Mouse (Mus musculus): ENCODE data around the gene Ankfy1.

Gene Ankfy1

DNA sequence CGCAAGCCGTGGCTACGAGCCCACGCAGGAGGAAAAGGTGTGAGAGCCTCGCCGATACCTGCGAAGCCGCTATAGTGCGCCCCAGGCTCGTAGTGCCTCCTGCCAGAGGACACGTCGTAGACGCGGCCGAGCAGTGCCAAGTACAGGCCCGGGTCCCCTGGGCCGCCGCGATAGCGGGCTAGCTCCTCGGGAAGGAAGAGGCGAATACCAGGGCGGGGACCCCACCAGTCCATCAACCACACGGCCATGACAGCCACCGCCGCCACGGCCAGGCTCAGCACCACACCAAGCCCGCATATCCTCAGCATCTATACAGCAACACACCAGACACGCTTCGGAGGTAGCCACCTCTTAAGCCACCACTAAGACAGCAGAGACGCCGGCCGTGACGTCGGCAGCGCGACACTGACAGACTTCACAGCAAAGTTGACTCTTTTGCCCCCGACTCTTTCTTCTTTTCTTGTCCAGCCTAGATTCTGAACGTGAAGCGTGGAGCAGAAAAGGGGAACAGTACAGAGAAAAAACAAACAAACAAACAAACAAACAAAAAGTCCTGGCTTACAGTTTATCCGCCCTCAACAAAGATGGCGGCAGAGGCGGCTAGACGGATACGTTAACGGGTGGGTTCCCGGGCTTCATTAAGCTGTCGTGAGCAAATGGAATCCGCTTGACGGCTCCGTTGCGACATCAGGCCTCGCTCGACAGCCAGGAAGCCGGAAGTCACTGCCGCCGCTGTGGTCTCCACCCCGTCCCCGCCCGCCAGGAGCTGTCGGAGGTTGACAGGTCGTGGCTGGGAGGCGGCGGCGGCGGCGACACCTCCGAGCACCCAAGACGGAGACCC lies 105.9 kb downstream of the Ankfy1 start, which contains the start of the genes Cyb5d2 and Zzef1:
TSS of gene Cyb5d2 (minus strand) at position 688 of the 841 bp plus-strand sequence.
TSS of gene Zzef1 (plus strand) at position 772 of the 841 bp plus-strand sequence.
- DNase-seq (ENCODE audit: low spot score in 2 of 2) = peak; percentile 96 to 97

- DNase-seq (ENCODE audit: low spot score in 2 of 2) = no peak
Observed at GRCm38 (mm10) chr11:72796296-72796687, 106.5 kb downstream of the Ankfy1 start.

DNA sequence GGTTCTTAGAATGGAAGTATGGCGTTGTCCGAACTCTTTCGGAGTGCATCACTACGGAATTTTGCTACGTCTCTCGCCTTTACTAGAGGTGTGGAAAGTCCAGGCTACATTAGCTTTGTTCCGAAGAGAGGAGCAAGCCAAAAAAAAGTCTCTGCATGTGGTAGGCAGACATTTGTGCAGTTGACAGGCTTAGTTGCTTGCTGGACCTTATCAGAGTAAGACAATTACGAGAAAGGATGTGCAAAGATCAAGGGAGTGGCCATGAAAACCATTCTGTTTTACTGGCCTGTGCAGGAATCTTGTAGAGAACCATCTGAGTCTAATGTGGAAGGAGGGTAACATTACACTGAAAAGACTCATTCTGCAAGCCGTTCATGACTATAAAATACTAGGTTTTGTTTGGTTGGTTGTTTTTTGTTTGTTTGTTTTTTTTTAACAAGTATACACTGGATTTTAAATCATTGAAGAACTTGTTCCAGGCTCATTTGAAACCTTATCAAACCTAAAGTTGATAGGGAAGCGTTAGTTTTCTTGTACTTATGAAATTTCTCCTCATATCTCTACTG lies 107.0 kb downstream of the Ankfy1 start:
- DNase-seq (ENCODE audit: low spot score in 2 of 2) = no peak

DNA sequence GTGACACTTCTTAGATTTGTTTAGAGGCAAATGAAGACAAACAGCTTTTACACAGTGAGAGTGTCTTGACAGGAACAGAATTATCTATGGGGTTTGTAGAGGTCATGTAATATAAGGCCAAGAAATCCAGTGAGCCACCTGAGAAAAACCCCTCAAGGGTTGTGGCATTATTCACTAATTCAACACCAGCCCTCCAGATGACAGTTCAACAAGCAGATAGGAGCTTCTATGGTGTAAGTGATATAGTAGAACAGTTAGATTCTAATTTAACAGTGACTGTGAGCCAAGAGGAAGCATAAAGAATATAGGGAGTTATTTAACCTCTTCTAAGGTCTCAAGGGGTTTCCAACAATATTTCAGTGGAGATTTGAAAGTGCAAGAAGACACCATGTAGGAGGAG lies 108.3 kb downstream of the Ankfy1 start:
- DNase-seq (ENCODE audit: low spot score in 2 of 2) = no peak

DNA sequence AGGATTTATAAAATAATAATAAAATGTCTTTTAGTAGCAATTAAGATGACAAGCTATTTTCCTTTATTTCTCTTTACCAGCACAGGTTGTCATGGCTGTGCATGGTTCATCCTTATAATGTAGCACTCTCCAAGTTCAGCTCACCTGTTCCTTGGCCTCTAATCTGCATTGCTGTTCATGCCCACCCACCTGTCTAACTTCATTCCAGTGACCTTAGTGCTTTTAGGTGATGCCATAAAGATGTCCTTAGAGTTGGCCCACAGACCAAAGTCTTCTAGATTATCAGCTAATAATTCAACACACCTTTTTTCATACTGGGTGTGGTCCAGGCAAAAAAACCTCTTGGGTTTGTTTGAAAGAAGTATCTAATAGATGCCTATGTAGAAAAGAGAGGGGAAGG lies 111.4 kb downstream of the Ankfy1 start:
- no peak for DNase-seq (ENCODE audit: low spot score in 2 of 2)

DNA sequence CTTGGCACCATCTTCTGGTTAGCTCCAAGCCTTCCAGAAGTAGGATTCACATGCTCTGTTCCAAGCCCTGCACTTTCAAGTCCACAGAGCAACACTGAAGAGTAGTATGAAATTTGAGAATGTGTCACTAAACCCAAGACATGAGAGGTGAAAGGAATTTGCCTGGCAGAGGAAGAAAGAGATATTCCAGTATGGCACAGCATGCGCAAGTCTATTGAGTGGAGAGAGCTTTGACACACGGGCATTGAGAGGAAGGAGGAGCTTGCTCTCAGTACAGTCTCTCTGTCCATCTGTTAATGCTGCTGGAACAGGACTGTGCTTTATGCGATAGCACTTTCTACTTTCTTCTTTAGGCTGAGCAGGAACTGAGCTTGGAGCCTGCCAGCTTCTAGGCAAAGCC lies 113.2 kb downstream of the Ankfy1 start:
- no peak for DNase-seq (ENCODE audit: low spot score in 2 of 2)

GRCm38 (mm10) chr11:72804586-72804985 lies 114.8 kb downstream of the Ankfy1 start:
- DNase-seq (ENCODE audit: low spot score in 2 of 2) = no peak

GRCm38 (mm10) chr11:72805232-72805631 lies 115.4 kb downstream of the Ankfy1 start:
- no peak for DNase-seq (ENCODE audit: low spot score in 2 of 2)

DNA sequence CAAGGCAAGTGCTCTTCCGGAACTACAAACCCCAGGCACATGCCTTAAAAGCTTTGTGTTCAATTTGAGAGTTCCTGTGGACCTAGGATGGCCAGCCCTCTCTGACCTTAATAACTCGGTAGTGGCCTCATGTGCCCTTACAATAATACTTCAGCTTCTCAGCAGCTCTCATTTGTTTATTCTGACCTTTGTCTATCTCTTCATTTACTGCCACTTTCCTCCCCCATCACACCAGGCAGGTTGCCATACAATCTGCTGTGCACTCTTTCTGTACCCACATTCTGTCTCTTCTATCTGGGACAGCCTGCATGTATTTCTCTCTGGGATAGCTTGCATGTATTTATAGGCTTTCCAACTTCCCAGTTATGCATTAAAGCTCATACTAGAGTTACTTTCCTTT lies 116.8 kb downstream of the Ankfy1 start:
- DNase-seq (ENCODE audit: low spot score in 2 of 2) = no peak

- DNase-seq (ENCODE audit: low spot score in 2 of 2) = no peak
Observed at GRCm38 (mm10) chr11:72807992-72808391, 118.2 kb downstream of the Ankfy1 start.

DNA sequence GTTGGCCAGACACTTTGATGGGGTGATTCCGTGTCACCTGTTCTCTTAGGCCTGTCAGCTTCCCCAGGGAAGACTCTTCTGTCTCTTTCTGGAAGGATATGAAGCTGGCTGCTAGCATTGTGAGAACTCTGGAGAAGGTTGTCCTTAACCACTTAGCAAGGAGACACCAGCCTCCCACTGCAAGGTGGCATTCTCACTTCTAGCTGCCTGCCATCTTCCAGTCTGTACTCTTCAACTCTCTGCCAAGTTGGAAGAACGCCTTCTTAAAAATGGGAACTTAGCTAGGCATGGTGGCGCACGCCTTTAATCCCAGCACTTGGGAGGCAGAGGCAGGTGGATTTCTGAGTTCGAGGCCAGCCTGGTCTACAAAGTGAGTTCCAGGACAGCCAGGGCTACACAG lies 123.9 kb downstream of the Ankfy1 start:
- no peak for DNase-seq (ENCODE audit: low spot score in 2 of 2)

DNA sequence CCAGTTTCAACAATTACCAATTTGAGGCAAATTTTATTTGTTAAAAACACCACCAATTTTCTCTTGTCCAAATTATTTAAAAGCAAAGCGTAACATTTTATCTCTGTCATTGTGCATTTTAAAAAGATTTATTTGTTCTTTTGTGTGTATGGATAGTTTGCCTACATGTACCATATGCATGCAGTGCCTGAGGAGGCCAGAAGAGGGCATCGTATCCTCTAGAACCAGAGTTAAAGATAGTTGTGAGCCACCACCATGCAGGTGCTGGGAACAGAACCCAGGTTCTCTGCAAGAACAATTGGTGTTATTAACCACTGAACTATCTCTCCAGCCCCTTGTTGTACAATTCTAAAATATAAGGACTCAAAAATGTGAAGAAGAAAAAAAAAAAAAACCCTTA lies 124.4 kb downstream of the Ankfy1 start:
- no peak for DNase-seq (ENCODE audit: low spot score in 2 of 2)

GRCm38 (mm10) chr11:72816859-72817258 lies 127.1 kb downstream of the Ankfy1 start:
- no peak for DNase-seq (ENCODE audit: low spot score in 2 of 2)

DNA sequence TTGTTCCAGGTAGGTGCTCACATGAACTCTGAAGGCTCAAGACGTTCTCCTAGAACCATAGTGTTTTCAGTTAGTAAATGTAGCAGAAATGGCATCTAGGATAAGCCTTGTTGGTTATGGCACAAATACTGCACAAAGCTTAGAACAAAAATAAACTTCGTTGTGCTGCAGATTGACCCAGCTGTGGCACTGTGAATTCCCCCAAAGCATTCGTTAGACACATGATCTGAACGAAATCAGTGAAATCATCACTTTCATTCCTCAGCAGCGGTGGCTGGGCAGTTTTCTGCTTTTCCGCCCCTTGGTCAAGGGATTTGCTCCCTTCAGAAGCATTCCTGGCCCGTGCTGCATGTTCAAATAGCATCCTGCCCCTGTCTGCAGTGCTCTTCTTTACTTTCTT lies 128.3 kb downstream of the Ankfy1 start:
- no peak for DNase-seq (ENCODE audit: low spot score in 2 of 2)

GRCm38 (mm10) chr11:72821041-72821440 lies 131.2 kb downstream of the Ankfy1 start:
- DNase-seq (ENCODE audit: low spot score in 2 of 2) = no peak

Data from spleen, postnatal 36 days (tissue).